Mouse (Mus musculus): ENCODE data around the gene Elovl6.

Elovl6 gene

GRCm38 (mm10) chr3:129532180-129532864, at the start of gene Elovl6:
Gene Elovl6 (plus strand): TSS chr3:129532355.
- CTCF ChIA-PET = no interaction called here

GRCm38 (mm10) chr3:129488774-129489173, 43.4 kb upstream of the Elovl6 start:
- CTCF ChIA-PET = no interaction called here

- CTCF ChIA-PET = no interaction called here
These were observed 38.0 kb upstream of the Elovl6 start for GRCm38 (mm10) chr3:129494123-129494522.

GRCm38 (mm10) chr3:129494731-129495130, 37.4 kb upstream of the Elovl6 start:
- CTCF ChIA-PET = interaction anchor here (0.6 kb wide), 1 partner anchor 43 kb away, joined by 3 read pairs; no protein-coding TSS in a partner anchor

- CTCF ChIA-PET = interaction anchor here (0.7 to 1.0 kb wide), 2 partner anchors 16 to 561 kb away, joined by 4 to 8 read pairs; no protein-coding TSS in a partner anchor
These were observed 28.4 kb upstream of the Elovl6 start for GRCm38 (mm10) chr3:129503781-129504180.

- CTCF ChIA-PET = no interaction called here
These were observed 27.2 kb upstream of the Elovl6 start for GRCm38 (mm10) chr3:129504928-129505327.

- CTCF ChIA-PET = no interaction called here
These were observed 24.4 kb upstream of the Elovl6 start for GRCm38 (mm10) chr3:129507736-129508135.

- CTCF ChIA-PET = no interaction called here
These were observed 23.6 kb upstream of the Elovl6 start for GRCm38 (mm10) chr3:129508571-129508970.

- CTCF ChIA-PET = no interaction called here
These were observed 22.4 kb upstream of the Elovl6 start for GRCm38 (mm10) chr3:129509725-129510124.

- CTCF ChIA-PET = no interaction called here
These were observed 16.2 kb upstream of the Elovl6 start for GRCm38 (mm10) chr3:129515863-129516436.

GRCm38 (mm10) chr3:129520499-129520898, 11.7 kb upstream of the Elovl6 start:
- CTCF ChIA-PET = interaction anchor here (1.3 kb wide), 1 partner anchor 16 kb away, joined by 8 read pairs; no protein-coding TSS in a partner anchor

GRCm38 (mm10) chr3:129523456-129524143, 8.6 kb upstream of the Elovl6 start:
- CTCF ChIA-PET = interaction anchor here (0.6 kb wide), 2 partner anchors 10 to 1796 kb away, joined by 3 to 6 read pairs; no protein-coding TSS in a partner anchor

GRCm38 (mm10) chr3:129527046-129527445, 5.1 kb upstream of the Elovl6 start:
- CTCF ChIA-PET = no interaction called here

- CTCF ChIA-PET = no interaction called here
These were observed 2.8 kb upstream of the Elovl6 start for GRCm38 (mm10) chr3:129529311-129529710.

- CTCF ChIA-PET = no interaction called here
These were observed 1.7 kb upstream of the Elovl6 start for GRCm38 (mm10) chr3:129530461-129530860.

- CTCF ChIA-PET = interaction anchor here (0.7 kb wide), 1 partner anchor 10 kb away, joined by 6 read pairs; no protein-coding TSS in a partner anchor
These were observed 949 bp downstream of the Elovl6 start for GRCm38 (mm10) chr3:129532865-129533742.

- CTCF ChIA-PET = interaction anchor here (0.7 kb wide), 1 partner anchor 11 kb away, joined by 6 read pairs; no protein-coding TSS in a partner anchor
These were observed 1.8 kb downstream of the Elovl6 start for GRCm38 (mm10) chr3:129533743-129534530.

GRCm38 (mm10) chr3:129535444-129535843, 3.3 kb downstream of the Elovl6 start:
- CTCF ChIA-PET = interaction anchor here (0.5 kb wide), 1 partner anchor 319 kb away, joined by 8 read pairs; no protein-coding TSS in a partner anchor

GRCm38 (mm10) chr3:129536109-129536508, 4.0 kb downstream of the Elovl6 start:
- CTCF ChIA-PET = no interaction called here

- CTCF ChIA-PET = interaction anchor here (0.5 to 0.6 kb wide), 2 partner anchors 43 to 215 kb away, joined by 3 to 4 read pairs; no protein-coding TSS in a partner anchor
These were observed 5.8 kb downstream of the Elovl6 start for GRCm38 (mm10) chr3:129537954-129538353.
